Mouse (Mus musculus) gastrocnemius, adult 18-20 months (tissue): ENCODE measurements around the gene Spns3. TPM values are rescaled to one million over a fixed set of nuclear protein-coding genes. Genes with fewer than 3 reads are reported as not detected.
"Not testable (repeated sequence)": the region's sequence is repeated elsewhere in the genome, so short reads cannot be mapped to it uniquely, and the experiment has no call there.

Source experiments
- DNase-seq: peaks from one replicate; pipeline ENCODE4 v3.0.0; 2021; ENCODE audit warnings: low spot score
- total RNA-seq, 2 experiments: library from RNA; stranded (reverse); gene quantifications; 2 replicates each; pipeline ENCODE4 v1.2.3; 2021

Gene Spns3
- total RNA-seq, 2 experiments from 2014 or later = 0.19 to 0.39 TPM

DNA sequence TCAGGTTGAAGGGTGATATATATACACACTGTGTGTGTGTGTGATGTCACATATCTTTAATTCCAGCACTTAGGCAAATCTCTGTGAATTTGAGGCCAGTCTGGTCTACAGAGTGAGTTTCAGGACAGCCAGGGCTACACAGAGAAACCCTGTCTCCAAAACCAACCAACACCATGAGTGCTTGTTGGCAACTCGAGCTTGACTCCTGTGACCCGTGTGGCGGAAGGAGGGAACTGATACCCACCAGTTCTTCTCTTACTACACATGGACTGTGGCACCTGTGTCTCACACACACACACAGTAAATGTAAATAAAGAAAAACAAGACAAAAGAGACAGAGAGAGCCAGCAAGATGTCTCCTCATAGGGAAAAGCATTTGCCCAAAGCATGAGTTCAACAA is 10.4 kb upstream of the Spns3 start:
- DNase-seq = no peak

DNA sequence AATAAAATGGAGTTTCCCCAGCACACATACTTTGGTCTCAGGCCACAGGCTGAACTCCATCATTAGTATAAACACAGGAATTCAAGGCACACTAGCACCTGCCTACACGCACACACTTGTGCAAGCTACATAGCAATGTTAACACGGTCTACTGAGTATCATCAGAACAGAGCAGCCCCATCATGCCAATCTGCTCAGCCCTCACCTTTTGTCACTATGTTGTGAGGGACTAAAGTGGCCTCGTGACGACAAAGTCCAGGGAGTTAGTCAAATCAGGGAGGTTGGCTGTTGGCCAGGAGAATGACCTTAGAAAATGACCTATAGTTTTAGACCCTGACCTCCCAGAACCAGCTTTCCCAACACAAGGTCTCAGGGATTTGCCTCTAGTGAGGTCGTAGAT is 7.8 kb upstream of the Spns3 start:
- DNase-seq = no peak

DNA sequence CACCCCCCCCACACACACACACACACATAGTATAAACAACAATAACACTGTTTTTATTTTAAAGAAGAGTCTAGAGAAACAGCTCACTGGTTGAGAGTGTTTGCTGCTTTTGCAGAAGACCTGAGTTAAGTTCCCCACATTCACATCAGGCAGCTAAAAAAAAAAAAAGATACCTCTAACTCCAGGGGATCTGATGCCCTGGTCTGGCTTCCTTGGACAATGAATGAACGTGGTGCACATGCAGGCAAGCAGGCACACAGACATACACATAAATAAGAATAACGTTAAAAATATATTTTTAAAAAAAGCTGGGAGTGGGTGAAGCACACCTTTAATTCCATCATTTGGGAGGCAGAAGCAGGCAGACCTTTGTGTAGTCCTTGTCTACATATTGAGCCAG is 6.6 kb upstream of the Spns3 start:
- no peak for DNase-seq

DNA sequence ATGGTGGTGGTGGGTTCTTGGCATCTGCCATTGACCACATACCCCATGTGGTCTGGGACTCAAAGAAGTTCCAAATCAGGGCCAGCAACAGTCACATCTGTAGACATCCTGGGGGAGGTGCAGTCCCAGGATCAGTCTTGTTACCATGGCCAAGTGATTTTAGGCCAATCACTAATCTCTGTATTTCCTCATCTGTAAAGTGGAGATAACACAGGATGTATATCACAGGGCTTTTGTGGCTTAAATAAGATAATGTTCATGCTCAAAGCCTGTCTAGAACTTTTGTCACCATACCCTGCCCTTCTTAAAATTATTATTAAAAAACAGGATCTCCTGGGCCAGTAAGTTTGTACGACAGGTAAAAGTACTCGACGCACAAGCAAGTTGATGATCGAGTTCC is 6.2 kb upstream of the Spns3 start:
- no peak for DNase-seq

DNA sequence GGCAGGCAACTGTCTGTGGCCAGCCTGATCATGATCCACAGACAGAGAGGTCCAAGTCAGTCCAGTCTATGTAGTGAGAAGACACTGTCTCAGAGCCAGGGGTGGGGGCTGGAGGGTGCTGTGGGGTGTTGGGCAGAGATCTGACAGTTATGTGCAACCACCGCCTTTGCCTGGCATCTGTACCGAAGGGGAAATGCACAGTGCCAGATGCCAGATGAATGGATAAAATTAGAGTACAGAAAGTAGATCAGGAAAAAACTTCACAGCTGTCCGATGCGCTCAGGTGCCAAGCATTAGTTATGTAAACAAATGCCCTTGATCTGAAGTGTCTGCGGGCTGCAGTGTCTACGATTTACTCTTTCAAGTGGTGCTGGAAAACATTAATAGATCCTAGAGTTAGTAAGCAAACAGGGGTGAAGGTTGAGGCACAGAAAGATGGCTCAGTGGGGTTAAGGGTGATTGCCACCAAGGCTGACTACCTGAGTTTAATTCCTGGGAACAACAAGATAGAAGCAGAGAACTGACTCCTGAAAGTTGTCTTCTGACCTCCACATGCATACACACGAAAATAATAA is 1.3 kb upstream of the Spns3 start:
- peak; percentile 66 for DNase-seq

DNA sequence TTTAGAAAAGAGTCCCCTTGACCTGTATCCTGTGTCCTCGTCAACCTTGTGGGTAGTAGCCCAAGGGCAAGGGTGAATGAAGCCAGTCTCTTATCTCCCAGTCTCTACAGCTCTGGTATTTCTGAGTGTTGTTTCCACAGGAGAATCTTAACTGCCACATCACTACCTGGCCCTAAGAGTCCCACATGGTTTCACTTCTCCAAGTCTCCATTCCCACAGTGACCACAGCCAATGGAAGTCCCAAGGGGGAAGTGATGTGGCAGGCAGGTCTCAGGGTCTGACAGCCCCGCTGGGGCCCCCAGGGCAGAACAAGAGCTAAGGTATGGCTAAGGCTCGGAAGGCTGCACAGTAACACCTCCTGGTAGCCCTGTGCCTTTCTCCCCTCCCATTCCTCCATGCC is 3.1 kb downstream of the Spns3 start:
- DNase-seq = no peak

DNA sequence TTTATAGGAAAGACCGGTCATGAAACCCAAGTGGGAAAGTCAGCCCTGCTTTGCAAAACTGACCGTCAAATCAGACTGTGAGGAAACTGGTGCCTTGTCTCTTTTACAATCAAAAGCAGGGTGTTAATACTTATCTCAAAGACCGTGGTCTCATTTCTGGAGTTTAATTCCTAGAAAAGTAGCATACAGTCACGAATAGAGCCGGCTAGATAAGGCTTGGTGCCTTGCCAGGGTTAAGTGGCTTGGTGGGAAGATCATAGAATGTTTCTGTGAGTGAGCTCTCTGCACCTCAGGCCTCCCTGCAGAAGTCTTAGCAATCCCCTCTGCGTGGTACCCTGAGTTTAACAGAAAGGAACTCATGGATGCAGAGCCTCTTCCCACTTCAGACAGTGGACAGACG is 5.6 kb downstream of the Spns3 start:
- DNase-seq = no peak

DNA sequence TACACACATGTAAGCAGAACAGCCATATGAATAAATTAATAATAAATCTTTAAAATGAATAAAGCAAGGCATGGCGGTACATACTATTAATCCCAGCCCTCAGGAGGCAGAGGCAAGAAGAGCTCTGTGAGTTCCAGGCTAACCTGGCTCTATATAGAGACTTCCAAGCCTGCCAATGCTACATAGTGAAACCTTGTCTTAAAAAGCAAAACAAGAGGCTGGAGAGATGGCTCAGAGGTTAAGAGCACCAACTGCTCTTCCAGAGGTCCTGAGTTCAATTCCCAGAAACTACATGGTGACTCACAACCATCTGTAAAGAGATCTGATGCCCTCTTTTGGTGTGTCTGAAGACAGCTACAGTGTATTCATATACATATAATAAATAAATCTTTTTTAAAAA is 6.6 kb downstream of the Spns3 start:
- not testable (repeated sequence) for DNase-seq

DNA sequence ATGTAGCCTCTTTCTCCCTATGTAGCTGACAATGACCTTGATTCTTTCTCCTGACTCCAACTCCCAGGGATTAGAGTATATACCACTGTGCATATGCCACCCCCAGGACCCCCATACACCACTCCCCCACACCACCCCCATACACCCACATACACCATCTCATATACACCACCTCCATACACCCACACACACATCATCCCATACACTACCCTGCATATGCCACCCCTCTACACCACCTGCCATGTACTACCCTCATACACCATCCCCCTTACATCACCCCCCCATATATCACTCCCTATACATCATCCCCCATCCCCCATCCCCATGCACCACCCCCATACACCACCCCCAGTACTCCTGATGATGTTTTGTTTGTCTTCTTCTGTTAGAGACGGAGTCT is 7.7 kb downstream of the Spns3 start:
- no peak for DNase-seq

DNA sequence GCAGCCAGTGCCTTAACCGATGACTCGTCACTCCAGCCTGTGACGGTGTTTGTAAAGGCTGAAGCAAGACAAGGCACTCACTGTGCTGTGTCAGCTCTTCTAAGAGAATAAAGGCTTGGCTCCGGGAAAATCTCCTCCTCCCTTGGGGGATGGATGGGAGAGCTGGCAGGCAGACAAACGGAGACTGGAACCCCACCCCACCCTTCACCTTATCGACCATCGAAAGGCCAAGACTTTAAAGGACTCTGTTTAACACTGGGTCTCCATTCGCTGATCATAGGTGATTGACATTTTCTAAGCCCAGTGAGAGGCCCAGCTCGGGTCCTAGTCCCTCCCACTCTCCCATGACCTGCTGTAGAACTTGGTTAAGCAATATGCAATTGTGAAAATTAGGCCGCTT is 8.4 kb downstream of the Spns3 start:
- DNase-seq = no peak

DNA sequence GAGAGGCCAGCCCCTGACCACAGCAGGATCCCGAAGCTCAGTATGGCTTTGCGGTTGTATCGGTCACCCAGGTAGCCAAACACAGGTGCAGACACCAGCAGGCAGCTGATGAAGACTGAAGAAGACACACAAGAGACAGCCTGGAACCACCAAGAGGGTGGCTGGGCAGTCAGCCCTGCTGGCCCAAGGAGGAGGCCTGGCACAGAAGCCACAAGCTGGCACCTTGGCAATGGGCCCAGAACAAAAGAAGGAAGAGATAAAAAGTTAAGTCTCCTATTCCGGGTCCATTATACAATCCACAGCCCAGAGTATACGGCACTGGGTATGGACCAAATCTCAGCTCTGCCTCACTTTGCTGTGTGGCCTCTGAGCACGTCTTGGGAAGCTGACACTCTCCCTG is 9.9 kb downstream of the Spns3 start:
- peak; percentile 74 for DNase-seq

DNA sequence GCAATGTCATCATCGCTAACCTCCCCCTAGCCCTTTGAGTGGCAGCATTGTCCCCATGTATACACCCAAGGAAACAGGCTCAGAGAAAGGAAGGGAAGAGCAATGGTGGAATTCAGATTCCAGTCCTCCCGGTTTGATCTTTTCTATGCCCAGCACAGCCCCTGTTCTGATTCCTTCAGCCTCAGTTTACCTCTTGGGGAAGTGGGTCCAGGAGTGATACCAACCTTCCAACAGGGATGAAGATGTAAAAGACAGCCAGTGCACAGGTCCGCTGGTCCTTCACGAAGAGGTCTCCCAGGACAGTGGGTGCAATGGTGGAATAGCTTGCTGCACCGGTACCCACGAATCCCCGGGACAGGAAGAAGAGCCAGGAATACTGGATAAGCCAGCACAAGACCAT is 11.5 kb downstream of the Spns3 start:
- DNase-seq = no peak

DNA sequence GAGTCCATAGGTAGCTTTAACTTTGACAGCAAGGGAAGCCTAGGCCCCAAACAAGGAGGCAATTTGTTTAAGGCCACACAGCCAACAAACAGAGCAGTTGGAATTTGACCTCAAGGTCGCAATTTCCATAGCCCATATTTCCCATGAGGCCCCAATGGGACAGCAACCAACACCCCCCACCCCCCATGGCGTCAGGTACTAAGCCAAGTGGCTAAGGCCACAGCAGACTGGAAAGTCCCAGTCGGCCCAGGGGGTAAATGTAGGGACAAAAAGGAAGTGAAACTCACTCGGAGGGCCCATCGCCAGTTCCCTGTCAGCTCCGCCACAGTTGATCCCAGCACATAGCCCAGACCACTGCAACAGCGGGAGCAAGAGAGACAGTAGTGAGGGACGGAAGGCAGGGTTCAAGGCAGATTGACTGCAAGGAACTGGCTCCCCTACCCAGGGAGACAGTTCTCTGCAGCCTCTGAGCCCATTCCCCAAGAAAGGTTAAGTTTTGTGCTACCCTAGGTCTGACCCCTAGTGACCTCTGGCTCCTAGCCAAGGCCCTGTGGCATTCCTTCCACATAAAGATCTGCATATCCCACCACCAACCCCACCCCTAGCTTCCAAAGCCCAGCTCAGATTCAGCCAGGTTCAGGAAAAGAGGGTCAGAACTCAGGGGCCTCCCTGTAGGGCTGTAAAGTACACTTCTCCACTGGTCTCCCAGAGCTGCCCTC is 12.1 kb downstream of the Spns3 start:
- peak; percentile 31 for DNase-seq

DNA sequence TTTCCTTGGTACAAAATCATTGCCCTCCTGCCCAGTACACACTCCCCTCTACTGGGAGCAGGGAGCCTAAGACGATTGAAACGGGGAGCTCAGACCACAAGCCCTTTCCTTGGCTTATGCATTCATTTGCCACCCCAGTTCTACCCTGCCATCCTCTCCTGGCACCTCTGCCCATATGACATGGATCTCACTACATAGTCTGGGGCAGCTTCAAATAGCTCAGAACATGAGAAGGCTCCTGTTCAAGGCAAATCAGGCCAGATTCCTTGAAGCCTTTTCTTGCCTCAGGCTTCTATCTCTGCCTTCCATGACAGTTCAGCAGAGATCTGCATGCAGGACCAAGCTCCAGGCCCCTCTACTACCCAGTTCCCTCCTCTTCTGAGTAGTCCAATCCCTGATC is 12.8 kb downstream of the Spns3 start:
- peak; percentile 39 for DNase-seq

DNA sequence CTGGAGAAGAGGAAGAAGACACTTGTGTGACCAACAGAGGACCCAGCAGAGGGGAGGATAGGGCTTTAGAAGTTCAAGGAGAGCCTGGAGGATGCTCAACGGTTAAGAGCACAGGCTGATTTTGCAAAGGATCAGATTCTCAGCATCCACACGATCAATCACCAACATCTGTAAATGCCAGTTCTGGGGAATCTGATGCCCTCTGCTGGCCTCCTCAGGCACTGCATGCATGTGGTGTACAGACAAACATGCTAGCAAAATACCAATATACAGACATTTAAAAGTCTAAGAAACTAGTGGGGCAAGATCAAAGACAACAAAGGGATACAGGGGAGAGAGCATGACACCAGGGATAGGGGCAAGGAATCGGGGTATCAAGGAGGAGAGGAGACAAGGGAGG is 14.8 kb downstream of the Spns3 start:
- no peak for DNase-seq

DNA sequence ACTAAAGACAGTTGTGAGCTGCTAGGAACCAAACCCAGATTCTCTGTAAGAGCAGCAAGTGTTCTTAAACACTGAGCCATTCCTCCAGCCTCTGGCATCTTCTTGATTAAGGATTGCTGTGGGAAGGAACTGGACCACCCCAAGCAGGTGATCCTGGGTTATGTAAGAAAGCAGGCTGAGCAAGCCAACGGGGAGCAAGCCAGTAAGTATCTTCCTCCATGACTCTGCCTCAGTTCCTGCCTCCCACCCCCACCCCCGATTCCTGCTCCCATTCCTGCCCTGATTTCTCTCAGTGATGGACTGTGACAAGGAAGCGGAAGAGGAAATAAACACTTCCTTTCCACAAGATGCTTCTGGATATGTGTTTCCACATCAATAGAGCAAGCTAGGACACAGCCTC is 17.4 kb downstream of the Spns3 start:
- no peak for DNase-seq

DNA sequence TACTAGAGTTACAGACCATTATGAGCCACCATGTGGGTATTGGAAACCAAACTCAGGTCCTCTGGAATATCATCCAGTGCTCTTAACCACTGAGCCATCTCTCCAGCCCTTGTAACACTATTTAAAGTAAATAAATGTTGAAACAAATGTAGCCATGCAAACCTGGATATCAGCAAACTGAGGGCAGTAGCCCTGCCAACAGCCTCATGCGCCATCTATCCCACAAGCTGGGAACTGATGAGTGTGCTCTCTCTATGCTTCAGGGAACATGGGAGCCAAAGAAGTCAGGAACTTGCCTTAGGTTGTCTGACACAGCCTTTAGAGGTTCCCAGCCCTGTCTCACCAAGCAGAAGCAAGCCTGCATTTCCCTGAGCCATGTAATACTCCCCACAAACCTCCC is 18.7 kb downstream of the Spns3 start:
- DNase-seq = no peak

DNA sequence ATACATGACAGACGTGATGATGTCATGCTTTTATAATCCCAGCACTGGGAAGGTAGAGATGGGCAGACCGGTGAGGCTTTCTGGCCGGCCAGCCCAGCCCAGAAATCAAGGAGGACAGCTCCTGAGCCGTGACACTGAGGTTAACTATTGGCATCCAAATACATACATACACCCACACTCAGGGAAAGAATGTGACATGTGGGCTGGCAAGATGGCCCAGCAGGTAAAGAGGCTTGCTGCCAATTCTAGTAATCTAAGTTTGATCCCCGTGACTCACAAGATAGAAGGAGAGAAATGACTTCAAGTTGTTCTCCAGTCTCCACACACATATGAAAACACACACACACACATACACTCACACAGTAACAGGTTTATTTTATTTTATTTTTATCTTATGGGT is 19.2 kb downstream of the Spns3 start:
- no peak for DNase-seq

DNA sequence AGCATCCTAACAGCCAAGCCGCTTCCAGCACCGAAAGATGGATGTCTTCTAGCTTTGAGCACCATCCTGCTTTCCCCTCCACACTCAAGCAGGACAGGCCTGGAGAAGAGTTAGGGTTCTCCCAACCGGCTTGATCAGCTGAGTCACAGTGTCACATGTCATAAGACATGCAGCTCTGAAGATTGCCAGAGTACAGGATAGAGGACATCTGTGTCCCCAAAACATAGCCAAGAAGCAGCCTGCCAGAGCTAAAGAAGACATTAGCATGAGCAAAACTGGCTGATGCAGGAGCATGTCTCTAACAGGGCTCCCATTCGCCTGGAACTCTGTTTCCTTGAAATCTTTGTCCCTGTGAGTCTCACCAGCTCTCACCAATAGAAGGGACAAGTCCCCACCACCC is 24.1 kb downstream of the Spns3 start:
- peak; percentile 37 for DNase-seq

DNA sequence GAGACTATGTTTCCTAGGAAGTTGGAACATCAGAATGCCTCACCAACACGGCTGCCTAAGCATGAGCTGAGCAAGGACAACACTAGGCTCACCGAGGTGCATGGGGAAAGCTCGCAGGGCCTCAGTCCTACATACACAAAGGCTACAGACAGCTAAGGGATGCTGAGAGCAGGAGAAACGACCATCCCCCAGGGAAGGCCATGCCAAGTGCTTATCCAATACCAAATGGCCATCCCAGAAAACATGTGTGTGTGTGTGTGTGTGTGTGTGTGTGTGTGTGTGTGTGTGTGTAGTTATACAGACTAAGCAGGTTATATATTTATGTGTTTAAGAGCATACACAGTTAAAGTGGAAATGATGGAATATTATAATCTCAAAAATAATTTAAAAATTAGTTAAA is 26.6 kb downstream of the Spns3 start:
- DNase-seq = no peak

DNA sequence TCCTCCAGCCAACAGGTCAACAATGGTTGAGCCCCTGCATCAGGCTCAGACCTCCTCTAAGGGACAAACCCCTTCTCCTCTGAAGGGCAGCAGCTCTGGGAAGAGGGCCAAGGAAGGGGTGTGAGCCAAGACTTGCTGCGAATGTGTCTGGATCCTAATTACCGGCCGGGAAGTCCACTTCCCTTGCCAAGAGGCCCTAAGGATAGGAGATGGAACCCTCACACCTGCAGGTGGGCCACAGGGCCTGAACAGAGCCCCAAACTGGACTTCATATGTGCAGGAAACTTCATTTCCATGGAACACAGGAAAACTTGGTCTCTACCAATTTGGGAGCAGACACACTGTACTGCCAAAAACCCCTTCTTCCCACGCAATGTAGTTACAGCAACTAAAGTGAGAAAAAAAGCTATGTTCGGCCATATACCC is 27.7 kb downstream of the Spns3 start:
- peak; percentile 58 for DNase-seq

DNA sequence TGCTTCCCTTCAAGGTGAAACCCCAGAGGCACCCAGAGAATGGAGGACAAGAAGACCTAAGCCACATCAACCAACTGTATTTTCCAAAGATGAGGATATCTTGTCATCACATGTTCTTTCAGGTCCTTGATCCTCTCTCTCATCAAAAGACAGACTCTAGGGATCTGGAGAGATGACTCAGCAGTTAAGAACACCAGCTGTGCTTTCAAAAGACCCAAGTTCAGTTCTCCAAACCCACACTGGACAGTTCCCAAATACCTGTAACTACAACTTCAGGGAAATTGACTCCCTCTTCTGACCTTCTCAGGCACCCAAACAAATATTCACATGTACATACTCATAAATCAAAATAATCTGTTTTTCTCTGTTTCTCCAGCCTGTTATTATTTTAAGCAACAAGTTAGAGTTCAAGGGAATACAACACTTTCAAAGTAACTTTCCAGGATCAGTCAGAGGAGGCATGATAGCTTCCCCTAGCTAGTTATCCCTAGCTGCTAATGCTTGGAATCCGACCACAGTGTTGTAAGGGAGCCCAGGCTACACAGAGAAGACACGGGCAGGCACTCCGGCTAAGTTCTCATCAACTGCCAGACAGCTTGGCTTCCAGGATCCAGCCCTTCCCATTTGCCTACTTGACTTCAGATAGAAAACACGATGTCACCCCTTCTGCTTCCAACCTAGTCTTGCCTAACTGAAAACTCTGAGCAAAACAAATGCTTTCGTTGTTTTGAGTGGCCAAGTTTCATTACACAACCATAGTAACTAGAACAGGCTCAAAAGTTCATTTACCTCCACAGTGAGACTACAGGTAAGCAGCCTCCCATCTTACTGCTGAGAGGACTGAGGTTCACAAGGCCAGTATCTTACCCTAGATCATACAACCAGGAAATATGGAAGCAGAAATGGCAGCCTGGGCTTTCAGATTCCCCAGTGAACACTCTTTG is 28.4 kb downstream of the Spns3 start:
- DNase-seq = peak; percentile 71

DNA sequence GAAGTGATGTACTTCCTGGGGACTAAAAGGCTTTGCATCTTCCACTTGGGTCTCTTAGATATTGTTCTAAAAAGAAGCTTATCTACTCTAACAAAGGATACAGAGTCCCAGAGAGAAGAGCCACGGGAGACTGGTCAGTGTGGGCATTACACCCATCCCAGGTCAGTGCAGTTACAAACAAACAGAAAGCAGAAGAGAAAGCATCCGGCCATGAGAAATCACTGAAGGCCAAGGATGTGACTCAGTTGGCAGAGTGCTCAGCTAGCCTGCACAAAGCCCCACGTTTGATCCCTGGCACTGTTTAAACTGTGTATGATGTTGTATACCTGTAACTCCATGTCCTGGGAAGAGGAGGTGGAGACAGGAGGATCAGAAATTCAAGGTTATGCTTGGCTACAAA is 30.4 kb downstream of the Spns3 start:
- no peak for DNase-seq
